Mouse (Mus musculus): ENCODE measurements around the gene Gm11985.
A peak's percentile ranks its signal among the peaks of the same experiment; 100 is the strongest.

Gene Gm11985

GRCm38 (mm10) chr11:7200393-7200783 lies 12.0 kb upstream of the Gm11985 start:
- DNase-seq (ENCODE audit: low spot score in 2 of 2): no peak

GRCm38 (mm10) chr11:7199736-7200392 lies 11.5 kb upstream of the Gm11985 start:
- peak in 1 of 2 experiments; percentile 48 for DNase-seq (ENCODE audit: low spot score in 2 of 2)

- no peak for DNase-seq (ENCODE audit: low spot score in 2 of 2)
Measured at GRCm38 (mm10) chr11:7198481-7199256, 10.3 kb upstream of the Gm11985 start.

GRCm38 (mm10) chr11:7198006-7198405 lies 9.6 kb upstream of the Gm11985 start:
- no peak for DNase-seq (ENCODE audit: low spot score in 2 of 2)

- no peak for DNase-seq (ENCODE audit: low spot score in 2 of 2)
Measured at GRCm38 (mm10) chr11:7197491-7197941, 9.1 kb upstream of the Gm11985 start, which contains the start of gene Igfbp1. Gene Igfbp1, plus strand, starts transcription at chr11:7197782.

DNA sequence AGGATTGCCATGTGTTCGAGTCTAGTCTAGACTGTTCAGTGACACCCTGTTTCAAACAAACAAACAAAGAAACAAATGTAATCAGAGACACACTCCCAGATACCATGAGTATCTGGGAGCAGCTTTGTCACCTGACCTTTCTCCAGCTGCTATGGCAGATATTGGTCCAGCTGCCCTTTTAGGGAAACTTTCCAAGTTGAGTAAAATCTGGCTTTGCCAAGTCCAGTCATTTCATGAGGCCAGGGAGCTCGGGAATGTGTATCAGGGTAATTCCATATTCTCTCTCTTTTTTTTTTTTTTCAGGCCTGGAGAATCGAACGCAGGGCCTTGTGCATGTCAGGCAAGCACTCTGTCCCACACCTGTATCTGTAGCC lies 6.9 kb upstream of the Gm11985 start:
- no peak for DNase-seq (ENCODE audit: low spot score in 2 of 2)

DNA sequence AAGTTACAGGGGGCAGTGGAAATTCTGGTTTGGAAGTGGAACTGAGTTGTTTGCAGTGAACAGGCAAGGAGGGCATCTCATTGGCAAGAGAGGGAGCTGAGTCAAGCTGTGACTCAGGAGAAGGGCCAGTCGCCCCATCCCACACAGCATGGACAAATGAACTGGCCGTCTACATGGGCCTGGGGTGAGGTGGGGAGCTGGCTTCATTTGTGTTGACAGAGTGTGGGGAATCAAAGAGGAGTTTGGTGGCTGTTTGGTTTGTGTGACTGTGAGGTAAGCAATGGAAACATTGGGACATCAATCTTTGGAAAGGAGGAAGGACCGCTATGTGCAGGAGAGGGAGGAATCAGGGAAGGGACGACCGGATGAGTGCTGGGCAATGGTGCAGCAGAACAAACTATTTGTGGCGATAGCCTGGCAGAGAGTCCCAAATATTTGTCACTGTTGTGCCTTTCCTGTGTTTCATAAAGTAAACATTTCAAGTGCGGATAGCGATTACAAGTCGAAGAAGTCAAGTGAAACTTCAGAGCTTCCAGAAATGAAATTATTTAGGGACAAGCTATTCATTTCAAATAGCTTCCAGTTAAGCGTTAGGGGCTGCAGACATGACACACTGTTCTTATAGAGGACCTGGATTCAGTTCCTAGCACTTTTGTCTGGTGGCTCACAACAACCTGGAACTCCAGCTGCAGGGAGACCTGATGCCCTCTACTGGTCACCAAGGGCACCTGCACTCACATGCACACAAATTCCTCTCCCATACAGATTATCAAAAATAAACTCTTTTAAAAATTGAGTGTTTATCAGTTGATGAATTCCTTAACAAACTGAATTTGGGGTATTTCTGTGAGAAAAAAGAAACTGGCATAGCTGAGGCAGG lies 6.3 kb upstream of the Gm11985 start:
- DNase-seq (ENCODE audit: low spot score in 2 of 2): no peak

GRCm38 (mm10) chr11:7193134-7193533 lies 4.8 kb upstream of the Gm11985 start:
- no peak for DNase-seq (ENCODE audit: low spot score in 2 of 2)

GRCm38 (mm10) chr11:7192710-7193109 lies 4.3 kb upstream of the Gm11985 start:
- no peak for DNase-seq (ENCODE audit: low spot score in 2 of 2)

GRCm38 (mm10) chr11:7187472-7187871 lies 897 bp downstream of the Gm11985 start:
- no peak for DNase-seq (ENCODE audit: low spot score in 2 of 2)

- DNase-seq (ENCODE audit: low spot score in 2 of 2): no peak
Measured at GRCm38 (mm10) chr11:7184420-7184819, 3.9 kb downstream of the Gm11985 start.

DNA sequence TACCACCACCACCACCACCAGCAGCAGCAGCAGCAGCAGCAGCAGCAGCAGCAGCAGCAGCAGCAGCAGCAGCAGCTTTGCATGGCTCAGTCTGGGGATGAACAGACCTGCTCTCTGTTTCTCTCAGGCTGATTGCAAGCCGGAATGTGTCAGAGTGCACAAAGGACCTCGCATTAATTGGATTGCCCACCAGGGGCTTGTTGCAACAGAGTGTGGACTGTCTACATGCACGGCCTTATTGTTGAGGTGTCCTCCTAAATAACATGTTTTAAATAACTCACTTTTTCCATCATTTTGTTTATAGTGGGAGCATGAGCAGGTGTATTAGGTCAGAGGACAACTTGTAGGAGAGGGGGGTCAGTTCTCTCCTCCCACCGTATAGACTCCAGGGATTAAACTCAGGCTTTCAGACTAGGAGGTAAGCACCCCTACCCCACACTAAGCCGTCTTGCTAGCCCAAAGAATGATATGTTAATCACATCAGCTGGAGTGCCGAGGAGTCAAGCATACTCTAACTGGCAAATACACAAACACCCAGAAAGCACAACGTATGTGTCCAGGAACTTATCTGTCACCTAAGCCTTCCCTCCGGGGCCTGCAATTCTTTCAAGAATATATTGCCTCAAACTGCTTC lies 5.8 kb downstream of the Gm11985 start:
- no peak for DNase-seq (ENCODE audit: low spot score in 2 of 2)

DNA sequence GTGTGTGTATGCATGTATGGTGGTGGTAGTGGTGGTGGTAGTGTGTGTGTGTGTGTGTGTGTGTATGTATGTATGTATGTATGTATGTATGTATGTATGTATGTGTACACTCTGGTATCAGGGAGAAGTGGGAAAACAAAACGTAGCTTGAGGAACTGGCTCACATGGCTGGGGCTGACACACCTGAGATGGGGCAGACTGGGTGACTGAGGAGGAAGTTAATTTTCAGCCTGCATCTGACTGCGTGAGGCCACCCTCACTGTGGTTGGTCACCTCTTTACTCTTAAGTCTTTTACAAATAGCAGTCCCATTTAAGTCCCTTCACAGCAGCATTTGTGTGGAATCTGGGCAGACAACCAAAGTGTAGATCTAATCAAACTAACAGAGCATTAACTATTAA lies 9.1 kb downstream of the Gm11985 start:
- no peak for DNase-seq (ENCODE audit: low spot score in 2 of 2)

DNA sequence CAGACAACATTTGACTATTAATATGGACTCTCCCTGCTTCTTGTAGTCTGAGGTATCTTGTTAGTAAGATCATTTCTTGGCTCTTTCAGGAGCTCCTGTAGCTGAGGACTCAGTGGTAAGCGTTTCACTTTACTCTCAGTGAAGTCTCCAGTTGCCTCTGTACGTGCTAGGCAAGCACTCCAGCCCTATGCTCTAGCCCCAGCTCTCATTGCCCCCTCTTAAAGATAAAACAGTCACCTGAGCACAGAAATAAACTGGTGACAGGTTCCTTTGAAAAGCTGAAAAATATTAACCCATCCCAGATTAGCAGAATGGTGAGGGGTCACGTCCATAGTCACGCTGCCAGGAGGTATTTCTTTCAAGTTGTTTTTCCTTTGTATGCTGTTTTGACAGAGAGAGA lies 9.6 kb downstream of the Gm11985 start:
- no peak for DNase-seq (ENCODE audit: low spot score in 2 of 2)

DNA sequence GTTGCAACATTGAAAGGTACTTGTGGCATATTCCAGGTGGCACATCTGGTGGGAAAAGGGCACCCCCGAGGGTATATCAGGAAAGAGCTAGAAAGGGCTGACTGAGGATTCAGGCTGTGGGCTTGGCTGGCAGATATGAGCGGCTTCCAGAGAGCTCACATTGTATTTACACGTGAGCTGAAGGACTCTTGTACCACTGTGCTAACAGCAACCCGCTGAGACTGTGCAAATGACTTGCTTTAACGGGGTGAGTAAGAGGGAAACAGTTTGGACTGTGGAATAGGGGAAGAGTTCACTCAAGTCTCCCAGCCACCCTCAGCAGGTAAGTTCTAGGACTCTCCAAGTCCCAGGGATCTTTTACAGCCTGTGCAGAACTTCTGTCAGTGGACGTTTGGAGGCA lies 14.7 kb downstream of the Gm11985 start:
- no peak for DNase-seq (ENCODE audit: low spot score in 2 of 2)

GRCm38 (mm10) chr11:7169645-7170044 lies 18.7 kb downstream of the Gm11985 start:
- DNase-seq (ENCODE audit: low spot score in 2 of 2): no peak

DNA sequence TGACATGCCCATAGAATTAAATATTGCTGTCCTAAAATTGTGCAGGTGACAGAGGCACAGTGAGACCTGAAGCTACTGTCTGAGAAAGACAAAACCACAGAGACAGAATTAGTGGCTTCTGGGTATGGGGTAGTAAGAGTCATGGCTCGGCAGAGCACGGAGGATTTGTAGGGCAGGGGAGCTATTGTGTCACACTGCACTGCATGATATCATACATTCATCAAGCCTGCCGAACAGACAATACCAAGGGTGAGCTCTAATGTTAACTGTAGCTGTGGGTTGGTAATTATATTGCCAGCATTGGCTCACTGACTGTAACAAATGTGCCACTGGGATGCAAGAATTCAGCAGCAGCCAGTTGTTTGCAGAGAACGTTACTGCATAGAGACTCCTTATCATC lies 24.0 kb downstream of the Gm11985 start:
- DNase-seq (ENCODE audit: low spot score in 2 of 2): no peak

- DNase-seq (ENCODE audit: low spot score in 2 of 2): no peak
Measured at GRCm38 (mm10) chr11:7161502-7162174, 26.7 kb downstream of the Gm11985 start.

DNA sequence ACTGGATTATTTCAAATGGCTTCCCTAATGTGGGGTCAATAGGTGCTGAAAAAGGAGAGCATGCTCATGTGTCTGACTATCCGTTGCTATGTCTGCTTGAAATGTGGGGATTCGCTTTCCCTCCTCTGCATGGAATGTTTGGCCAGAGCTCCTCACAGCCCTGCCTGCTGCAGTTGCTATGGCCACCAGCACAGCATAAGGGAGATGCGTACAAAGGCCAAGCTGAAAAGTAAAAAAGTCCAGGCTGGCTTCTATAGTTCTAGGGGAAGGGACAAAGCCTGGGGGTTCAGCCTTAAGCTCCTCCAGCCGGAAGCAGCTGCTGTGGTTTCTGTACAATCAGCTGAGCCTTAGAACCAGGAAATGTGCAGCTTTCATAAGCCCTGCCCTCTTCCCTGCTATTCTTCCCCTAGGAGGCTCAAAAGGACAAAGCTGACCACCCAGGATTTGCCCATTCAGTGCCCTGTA lies 27.7 kb downstream of the Gm11985 start:
- DNase-seq (ENCODE audit: low spot score in 2 of 2): no peak

- no peak for DNase-seq (ENCODE audit: low spot score in 2 of 2)
Measured at GRCm38 (mm10) chr11:7160146-7160545, 28.2 kb downstream of the Gm11985 start.

DNA sequence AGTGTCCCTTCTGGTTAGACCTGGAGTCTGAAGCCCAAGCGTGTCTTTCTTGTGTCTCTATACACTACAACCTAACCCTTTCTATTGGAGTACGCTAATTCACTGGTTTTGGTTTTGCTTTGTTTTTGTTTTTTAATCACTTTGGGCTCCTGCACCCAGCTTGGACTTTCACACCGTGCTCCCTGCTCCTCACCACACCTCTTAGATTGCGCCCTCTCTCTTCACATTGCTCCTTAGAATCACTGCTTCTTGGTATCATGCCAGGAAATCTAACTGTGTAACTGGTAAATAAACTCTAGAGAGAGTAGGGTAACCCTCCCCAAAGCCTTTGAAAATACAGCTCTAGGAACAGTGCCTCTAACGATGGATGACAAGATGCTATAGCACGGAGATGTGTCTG lies 30.2 kb downstream of the Gm11985 start:
- no peak for DNase-seq (ENCODE audit: low spot score in 2 of 2)

Data from frontal cortex, postnatal 10 days (tissue).